Mouse (Mus musculus): Measurements from ENCODE around the gene Pard6a. TPM values are rescaled to one million over a fixed set of nuclear protein-coding genes. Genes with fewer than 3 reads are reported as not detected.

Gene Pard6a
- polyA plus RNA-seq, 1 experiment from 2014 or later = 8.8 TPM

GRCm38 (mm10) chr8:105698734-105699133 is 2.2 kb upstream of the Pard6a start:
- WGBS = 96% methylated on average over 5 of the region's 5 CpGs
- no peak overlapping the region for H3K9ac ChIP-seq (ENCODE audit: low read depth, low read length)
- TF ChIP-seq CTCF (IDR thresholded peaks at IDR 0.05; ENCODE audit: low read depth) = no peak
- peaks cover 25% of the 10 kb centered on the region; the same call in 1 of the 2 replicates for H3K36me3 ChIP-seq (ENCODE audit: control insufficient read depth, insufficient read depth)
- H3K9me3 ChIP-seq (ENCODE audit: control insufficient read depth) = no peaks in the 10 kb centered on the region
- no peak overlapping the region for H3K4me2 ChIP-seq (replicated peaks; ENCODE audit: low read depth)
- no peak for ATAC-seq
- no peak overlapping the region for H3K27ac ChIP-seq (ENCODE audit: low read depth, low read length)
- H3K4me3 ChIP-seq (ENCODE audit: low read depth, low read length) = no peak overlapping the region
- H3K4me1 ChIP-seq (replicated peaks; ENCODE audit: control insufficient read depth, insufficient read depth, low read length) = peaks cover 4% of the 10 kb centered on the region; the same call in 1 of the 2 replicates
- peaks cover 3% of the 10 kb centered on the region; the same call in 1 of the 2 replicates for H3K27me3 ChIP-seq (replicated peaks; ENCODE audit: control insufficient read depth, insufficient read depth, low read length)

DNA sequence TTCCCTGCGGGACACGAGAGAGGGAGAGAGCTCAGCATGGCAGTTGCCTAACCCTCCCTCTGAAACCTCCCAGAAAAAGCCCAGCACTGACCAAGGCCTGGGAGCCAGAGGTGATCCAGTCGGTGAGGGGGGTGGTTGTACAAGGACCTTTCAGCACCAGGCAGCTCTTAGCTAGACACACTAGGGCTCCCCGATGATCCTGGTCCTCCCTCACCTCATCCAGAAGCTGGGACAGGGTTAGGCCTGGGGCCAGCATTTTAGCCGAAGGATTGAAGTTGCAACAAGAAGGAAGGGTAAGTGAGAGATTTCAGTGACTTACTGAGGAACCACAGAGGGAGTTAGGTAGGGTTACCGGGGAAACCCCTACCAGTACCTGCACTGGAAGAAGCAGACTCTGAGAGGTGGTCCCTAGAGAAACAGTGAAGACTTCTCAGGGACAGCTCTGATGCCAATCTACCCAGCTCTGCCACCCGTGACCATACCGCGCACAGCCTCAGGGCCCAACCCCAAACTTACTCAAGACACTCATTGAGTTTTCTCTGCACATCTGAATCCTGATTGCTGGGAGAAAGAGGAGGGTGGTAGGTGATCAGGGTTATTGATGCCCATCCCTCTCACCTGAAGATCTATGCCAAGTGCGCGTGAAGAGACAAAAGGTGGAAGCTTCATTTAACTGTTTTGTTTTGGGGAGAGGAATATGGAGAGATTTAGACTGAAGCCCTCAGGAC is 1.3 kb upstream of the Pard6a start:
- Histone ChIP-seq H3K27ac (ENCODE audit: low read depth, low read length) (no peak overlapping the region), H3K4me1 (replicated peaks; ENCODE audit: control insufficient read depth, insufficient read depth, low read length) (no peaks in the 10 kb centered on the region; the same call in 1 of the 2 replicates), H3K27me3 (replicated peaks; ENCODE audit: control insufficient read depth, insufficient read depth, low read length) (no peaks in the 10 kb centered on the region), H3K36me3 (ENCODE audit: control insufficient read depth, insufficient read depth) (peaks cover 25% of the 10 kb centered on the region; the same call in 1 of the 2 replicates), H3K9me3 (ENCODE audit: control insufficient read depth) (no peaks in the 10 kb centered on the region), H3K9ac (ENCODE audit: low read depth, low read length) (peak overlapping the region; percentile 47; the same call in 1 of the 2 replicates), H3K4me2 (replicated peaks; ENCODE audit: low read depth) (peak overlapping the region; percentile 87), H3K4me3 (ENCODE audit: low read depth, low read length) (peak overlapping the region; percentile 69)
- no peak for TF ChIP-seq CTCF (IDR thresholded peaks at IDR 0.05; ENCODE audit: low read depth)
- WGBS = 91% methylated on average over 11 of the region's 11 CpGs
- ATAC-seq = no peak

DNA sequence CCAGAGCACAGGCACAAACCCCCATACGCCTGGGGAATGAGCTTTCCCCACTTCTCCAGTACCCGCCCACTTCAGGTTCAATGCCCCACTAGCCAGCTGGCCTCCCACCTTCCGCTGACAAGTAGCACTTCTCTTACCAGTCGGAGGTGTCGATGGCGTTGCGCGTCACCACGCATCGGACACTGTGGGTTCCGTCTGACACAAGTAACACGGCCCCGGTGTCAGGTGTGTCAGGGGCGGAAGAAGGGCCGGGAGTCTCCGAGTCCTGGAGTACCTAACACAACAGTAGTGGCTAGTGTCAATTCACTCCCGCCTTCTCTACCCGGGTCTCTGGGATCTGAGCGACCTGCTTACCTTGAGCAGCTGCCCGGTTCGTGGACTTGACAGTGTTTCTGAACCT is 382 bp upstream of the Pard6a start:
- ATAC-seq = peak; percentile 59

GRCm38 (mm10) chr8:105702001-105702401 is 1.1 kb downstream of the Pard6a start:
- peaks cover 21% of the 10 kb centered on the region; the same call in 1 of the 2 replicates for H3K36me3 ChIP-seq (ENCODE audit: control insufficient read depth, insufficient read depth)
- ATAC-seq = no peak
- peak overlapping the region; percentile 87 for H3K4me2 ChIP-seq (replicated peaks; ENCODE audit: low read depth)
- no peaks in the 10 kb centered on the region for H3K9me3 ChIP-seq (ENCODE audit: control insufficient read depth)
- H3K4me1 ChIP-seq (replicated peaks; ENCODE audit: control insufficient read depth, insufficient read depth, low read length) = no peaks in the 10 kb centered on the region; the same call in 1 of the 2 replicates
- H3K27me3 ChIP-seq (replicated peaks; ENCODE audit: control insufficient read depth, insufficient read depth, low read length) = no peaks in the 10 kb centered on the region
- WGBS = 56% methylated on average over 18 of the region's 18 CpGs
- TF ChIP-seq CTCF (IDR thresholded peaks at IDR 0.05; ENCODE audit: low read depth) = no peak
- no peak overlapping the region for H3K27ac ChIP-seq (ENCODE audit: low read depth, low read length)
- peak overlapping the region; percentile 18; the same call in 1 of the 2 replicates for H3K9ac ChIP-seq (ENCODE audit: low read depth, low read length)
- H3K4me3 ChIP-seq (ENCODE audit: low read depth, low read length) = peak overlapping the region; percentile 69

More for the DNA sequence above, 382 bp upstream of the Pard6a start:
- no peaks in the 10 kb centered on the region; the same call in 1 of the 2 replicates for H3K4me1 ChIP-seq (replicated peaks; ENCODE audit: control insufficient read depth, insufficient read depth, low read length)
- peak overlapping the region; percentile 69 for H3K4me3 ChIP-seq (ENCODE audit: low read depth, low read length)
- TF ChIP-seq CTCF (IDR thresholded peaks at IDR 0.05; ENCODE audit: low read depth) = no peak
- peak overlapping the region; percentile 47 for H3K9ac ChIP-seq (ENCODE audit: low read depth, low read length)
- no peaks in the 10 kb centered on the region for H3K9me3 ChIP-seq (ENCODE audit: control insufficient read depth)
- peak overlapping the region; percentile 87 for H3K4me2 ChIP-seq (replicated peaks; ENCODE audit: low read depth)
- peaks cover 25% of the 10 kb centered on the region; the same call in 1 of the 2 replicates for H3K36me3 ChIP-seq (ENCODE audit: control insufficient read depth, insufficient read depth)
- H3K27me3 ChIP-seq (replicated peaks; ENCODE audit: control insufficient read depth, insufficient read depth, low read length) = no peaks in the 10 kb centered on the region
- H3K27ac ChIP-seq (ENCODE audit: low read depth, low read length) = peak overlapping the region; percentile 35; the same call in 1 of the 2 replicates
- WGBS = 0% methylated on average over 21 of the region's 21 CpGs

DNA sequence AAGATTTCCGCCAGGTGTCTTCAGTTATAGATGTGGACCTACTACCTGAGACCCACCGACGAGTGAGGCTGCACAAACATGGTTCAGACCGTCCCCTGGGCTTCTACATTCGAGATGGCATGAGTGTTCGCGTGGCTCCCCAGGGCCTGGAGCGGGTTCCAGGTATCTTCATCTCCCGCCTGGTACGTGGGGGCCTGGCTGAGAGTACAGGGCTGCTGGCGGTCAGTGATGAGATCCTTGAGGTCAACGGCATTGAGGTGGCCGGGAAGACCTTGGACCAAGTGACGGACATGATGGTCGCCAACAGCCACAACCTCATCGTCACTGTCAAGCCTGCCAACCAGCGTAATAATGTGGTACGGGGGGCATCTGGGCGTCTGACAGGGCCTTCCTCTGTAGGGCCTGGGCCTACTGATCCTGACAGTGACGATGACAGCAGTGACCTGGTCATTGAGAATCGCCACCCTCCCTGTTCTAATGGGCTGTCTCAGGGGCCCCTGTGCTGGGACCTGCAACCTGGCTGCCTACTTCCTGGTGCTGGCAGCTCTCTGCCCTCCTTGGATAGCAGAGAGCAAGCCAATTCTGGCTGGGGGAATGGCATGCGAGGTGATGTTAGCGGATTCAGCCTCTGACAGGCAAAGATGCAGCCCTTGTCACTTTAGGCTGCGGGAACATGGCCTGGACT is 1.9 kb downstream of the Pard6a start:
- H3K36me3 ChIP-seq (ENCODE audit: control insufficient read depth, insufficient read depth) = peaks cover 12% of the 10 kb centered on the region; the same call in 1 of the 2 replicates
- ATAC-seq = no peak
- no peak overlapping the region for H3K4me3 ChIP-seq (ENCODE audit: low read depth, low read length)
- H3K9me3 ChIP-seq (ENCODE audit: control insufficient read depth) = no peaks in the 10 kb centered on the region
- no peaks in the 10 kb centered on the region for H3K27me3 ChIP-seq (replicated peaks; ENCODE audit: control insufficient read depth, insufficient read depth, low read length)
- H3K27ac ChIP-seq (ENCODE audit: low read depth, low read length) = no peak overlapping the region
- H3K4me1 ChIP-seq (replicated peaks; ENCODE audit: control insufficient read depth, insufficient read depth, low read length) = no peaks in the 10 kb centered on the region; the same call in 1 of the 2 replicates
- no peak overlapping the region for H3K9ac ChIP-seq (ENCODE audit: low read depth, low read length)
- WGBS = 92% methylated on average over 24 of the region's 24 CpGs
- no peak for TF ChIP-seq CTCF (IDR thresholded peaks at IDR 0.05; ENCODE audit: low read depth)
- no peak overlapping the region for H3K4me2 ChIP-seq (replicated peaks; ENCODE audit: low read depth)

- no peak for TF ChIP-seq CTCF (IDR thresholded peaks at IDR 0.05; ENCODE audit: low read depth)
- H3K4me3 ChIP-seq (ENCODE audit: low read depth, low read length) = no peak overlapping the region
- H3K27ac ChIP-seq (ENCODE audit: low read depth, low read length) = no peak overlapping the region
- H3K4me2 ChIP-seq (replicated peaks; ENCODE audit: low read depth) = no peak overlapping the region
- no peak overlapping the region for H3K9ac ChIP-seq (ENCODE audit: low read depth, low read length)
- no peaks in the 10 kb centered on the region for H3K9me3 ChIP-seq (ENCODE audit: control insufficient read depth)
- no peaks in the 10 kb centered on the region; the same call in 1 of the 2 replicates for H3K4me1 ChIP-seq (replicated peaks; ENCODE audit: control insufficient read depth, insufficient read depth, low read length)
- H3K36me3 ChIP-seq (ENCODE audit: control insufficient read depth, insufficient read depth) = no peaks in the 10 kb centered on the region
- no peak for ATAC-seq
- no peaks in the 10 kb centered on the region for H3K27me3 ChIP-seq (replicated peaks; ENCODE audit: control insufficient read depth, insufficient read depth, low read length)
- 93% methylated on average over 34 of the region's 34 CpGs for WGBS
Measured at GRCm38 (mm10) chr8:105704146-105704812, 3.3 kb downstream of the Pard6a start.

Data from intestine, postnatal 0 days (tissue).